Mouse (Mus musculus) ES-E14 (cell line): ENCODE data around the gene Sdhaf1.

Experiments
- CHD2 ChIP-seq: IDR thresholded peaks from 2 replicates; pipeline ENCODE4 v1.6.1; 2014; ENCODE audit warnings: mild to moderate bottlenecking, low read depth, low read length, inconsistent platforms
- HCFC1 ChIP-seq: IDR thresholded peaks from 2 replicates; pipeline ENCODE4 v1.6.1; 2012; ENCODE audit warnings: low read length, inconsistent platforms, borderline replicate concordance; ENCODE audit not compliant: insufficient read depth
- MAFK ChIP-seq: IDR thresholded peaks from 2 replicates; pipeline ENCODE4 v1.6.1; 2014; ENCODE audit warnings: mild to moderate bottlenecking, low read depth, low read length, inconsistent platforms; ENCODE audit not compliant: insufficient read depth
- ZC3H11A ChIP-seq: IDR thresholded peaks from 2 replicates; pipeline ENCODE4 v1.6.1; 2012; ENCODE audit warnings: low read depth, mild to moderate bottlenecking, inconsistent platforms, low read length, borderline replicate concordance

GRCm38 (mm10) chr7:30293795-30294194 is 29.9 kb downstream of the Sdhaf1 start:
- TF ChIP-seq MAFK, result no peak
- TF ChIP-seq CHD2, result no peak
- no peak for TF ChIP-seq ZC3H11A
- TF ChIP-seq HCFC1, result no peak
